Mouse (Mus musculus) Patski (cell line): Measurements from ENCODE around the gene 4933407L21Rik. TPM values are rescaled to one million over a fixed set of nuclear protein-coding genes. Genes with fewer than 3 reads are reported as not detected.

ENCODE experiments used
- ATAC-seq: fragments of 100-300 bp; one replicate; pipeline ENCODE4 v1.8.0; 2021
- CTCF ChIA-PET: fragments of 350-600 bp; sonication (Branson Sonifier 250); formaldehyde crosslinking; loops from one replicate; lab custom pipeline; 2022; ENCODE audit warnings: inconsistent platforms; lab: Charles Lee
- POLR2A ChIA-PET: fragments of 350-600 bp; sonication (Branson Sonifier 250); formaldehyde crosslinking; loops from one replicate; lab custom pipeline; 2022; ENCODE audit warnings: antibody characterized with exemption, inconsistent platforms; lab: Charles Lee
- DNase-seq: peaks from one replicate; pipeline ENCODE4 v3.0.0-alpha.2; 2011; ENCODE audit warnings: low read depth, low spot score
- H3K27me3 ChIP-seq: fragments of 371-371 bp; one replicate; pipeline ENCODE4 v1.5.1; 2021
- CTCF ChIP-seq: fragments of 100-300 bp; IDR thresholded peaks from one replicate; pipeline ENCODE4 v1.5.1; 2021
- in situ Hi-C: fragments of 300-500 bp; cut with MboI; formaldehyde crosslinking; loops from 3 replicates; pipeline ENCODE4 v1.11.1; 2018; ENCODE audit warnings: low pct_unique_long_range_greater_than_20kb, mixed read lengths
- polyA plus RNA-seq: library from polyadenylated mRNA; unstranded; gene quantifications from one replicate; pipeline ENCODE4 v1.2.3, GENCODE M21; 2021

Gene 4933407L21Rik
- polyA plus RNA-seq, 1 experiment from 2014 or later: 0.09 TPM

- ChIA-PET POLR2A (no interaction called here), CTCF (no interaction called here)
- in situ Hi-C loops: no loop called here
- DNase-seq (no peak), ATAC-seq (no peak)
- no peak for TF ChIP-seq CTCF
- H3K27me3 ChIP-seq: peaks cover 16% of the 10 kb centered on the region
Measured at GRCm38 (mm10) chr1:85957942-85958619, 29.8 kb downstream of the 4933407L21Rik start.

GRCm38 (mm10) chr1:85959129-85959888 is 31.0 kb downstream of the 4933407L21Rik start:
- no peak for DNase-seq
- TF ChIP-seq CTCF: no peak
- ATAC-seq: no peak
- in situ Hi-C loops: no loop called here
- ChIA-PET CTCF (no interaction called here), POLR2A (no interaction called here)
- peaks cover 7% of the 10 kb centered on the region for H3K27me3 ChIP-seq

- POLR2A ChIA-PET: no interaction called here
- DNase-seq (no peak), ATAC-seq (no peak)
- H3K27me3 ChIP-seq: peaks cover 7% of the 10 kb centered on the region
- CTCF ChIA-PET: no interaction called here
- no peak for TF ChIP-seq CTCF
- in situ Hi-C loops: no loop called here
Measured at GRCm38 (mm10) chr1:85959889-85960276, 31.6 kb downstream of the 4933407L21Rik start.

- DNase-seq (no peak), ATAC-seq (no peak)
- peaks cover 7% of the 10 kb centered on the region for H3K27me3 ChIP-seq
- ChIA-PET POLR2A (no interaction called here), CTCF (no interaction called here)
- in situ Hi-C loops: no loop called here
- TF ChIP-seq CTCF: no peak
Measured at GRCm38 (mm10) chr1:85960873-85961272, 32.6 kb downstream of the 4933407L21Rik start, which contains the start of gene Gpr55. Gene Gpr55 (minus strand): TSS chr1:85961007.

- H3K27me3 ChIP-seq: peaks cover 7% of the 10 kb centered on the region
- in situ Hi-C loops: no loop called here
- no peak for TF ChIP-seq CTCF
- POLR2A ChIA-PET: no interaction called here
- CTCF ChIA-PET: no interaction called here
- no peak for ATAC-seq
- DNase-seq: no peak
Measured at GRCm38 (mm10) chr1:85962081-85962480, 33.8 kb downstream of the 4933407L21Rik start.

- no peak for ATAC-seq
- H3K27me3 ChIP-seq: peaks cover 5% of the 10 kb centered on the region
- no peak for TF ChIP-seq CTCF
- ChIA-PET CTCF (no interaction called here), POLR2A (no interaction called here)
- DNase-seq: no peak
- in situ Hi-C loops: no loop called here
Measured at GRCm38 (mm10) chr1:85965856-85966255, 37.6 kb downstream of the 4933407L21Rik start.

- in situ Hi-C loops: no loop called here
- no peak for TF ChIP-seq CTCF
- CTCF ChIA-PET: no interaction called here
- ATAC-seq (no peak), DNase-seq (no peak)
- POLR2A ChIA-PET: no interaction called here
- H3K27me3 ChIP-seq: no peaks in the 10 kb centered on the region
Measured at GRCm38 (mm10) chr1:85969081-85969480, 40.8 kb downstream of the 4933407L21Rik start.

- no peak for TF ChIP-seq CTCF
- CTCF ChIA-PET: no interaction called here
- in situ Hi-C loops: no loop called here
- POLR2A ChIA-PET: no interaction called here
- DNase-seq (no peak), ATAC-seq (no peak)
- H3K27me3 ChIP-seq: no peaks in the 10 kb centered on the region
Measured at GRCm38 (mm10) chr1:85969519-85969918, 41.2 kb downstream of the 4933407L21Rik start.

- POLR2A ChIA-PET: no interaction called here
Measured at GRCm38 (mm10) chr1:85971070-85971469, 42.8 kb downstream of the 4933407L21Rik start.

GRCm38 (mm10) chr1:85972341-85972740 is 44.1 kb downstream of the 4933407L21Rik start:
- ATAC-seq: no peak
- H3K27me3 ChIP-seq: no peaks in the 10 kb centered on the region
- ChIA-PET POLR2A (no interaction called here), CTCF (no interaction called here)
- no peak for TF ChIP-seq CTCF
- no peak for DNase-seq
- in situ Hi-C loops: no loop called here

More at GRCm38 (mm10) chr1:85971070-85971469, 42.8 kb downstream of the 4933407L21Rik start:
- no peak for DNase-seq
- in situ Hi-C loops: no loop called here
- CTCF ChIA-PET: no interaction called here
- no peak for TF ChIP-seq CTCF
- ATAC-seq: no peak
- no peaks in the 10 kb centered on the region for H3K27me3 ChIP-seq

GRCm38 (mm10) chr1:85973468-85973877 is 45.2 kb downstream of the 4933407L21Rik start:
- TF ChIP-seq CTCF: no peak
- in situ Hi-C loops: no loop called here
- POLR2A ChIA-PET: no interaction called here
- ATAC-seq: no peak
- no peak for DNase-seq
- no peaks in the 10 kb centered on the region for H3K27me3 ChIP-seq
- CTCF ChIA-PET: no interaction called here
